Mouse (Mus musculus): ENCODE measurements around the gene Pdha1. TPM values are rescaled to one million over a fixed set of nuclear protein-coding genes. Genes with fewer than 3 reads are reported as not detected.

Gene Pdha1
- polyA plus RNA-seq (2014; fragmentation: Nextera tagmentation; extraction: Ambion mirVana): 120 and 126 TPM in 2 replicates

GRCm38 (mm10) chrX:160137861-160138717, at the start of gene Pdha1:
Gene Pdha1, minus strand, starts transcription at chrX:160138413.
- Histone ChIP-seq H3K4me1 (replicated peaks; ENCODE audit: control insufficient read depth, insufficient read depth, low read length) (no peaks in the 10 kb centered on the region), H3K9ac (ENCODE audit: low read length) (peak within 1 kb of the TSS; percentile 68), H3K4me3 (ENCODE audit: low read depth, low read length) (peak within 1 kb of the TSS; percentile 54), H3K27ac (ENCODE audit: low read depth) (peak within 1 kb of the TSS; percentile 93), H3K4me2 (ENCODE audit: low read length) (peak within 1 kb of the TSS; percentile 53), H3K27me3 (replicated peaks; ENCODE audit: control insufficient read depth, insufficient read depth, low read length) (no peaks in the 10 kb centered on the region), H3K36me3 (ENCODE audit: control insufficient read depth, insufficient read depth, low read length) (no peaks in the 10 kb centered on the region), H3K9me3 (ENCODE audit: control insufficient read depth, low read length) (no peaks in the 10 kb centered on the region)
- DNase-seq (ENCODE audit: low spot score) (peak; percentile 81), ATAC-seq (replicated peaks; ENCODE audit: low FRiP score, low TSS enrichment, low read depth) (peak; percentile 96)
- 13% methylated on average over 41 of the region's 67 CpGs for WGBS

GRCm38 (mm10) chrX:160179032-160179431, 40.8 kb upstream of the Pdha1 start:
- no peak overlapping the region for H3K27ac ChIP-seq (ENCODE audit: low read depth)
- no peak for ATAC-seq (replicated peaks; ENCODE audit: low FRiP score, low TSS enrichment, low read depth)
- H3K36me3 ChIP-seq (ENCODE audit: control insufficient read depth, insufficient read depth, low read length): no peaks in the 10 kb centered on the region
- 69% methylated on average over 3 of the region's 3 CpGs for WGBS
- no peak overlapping the region for H3K4me3 ChIP-seq (ENCODE audit: low read depth, low read length)
- no peaks in the 10 kb centered on the region for H3K9me3 ChIP-seq (ENCODE audit: control insufficient read depth, low read length)
- DNase-seq (ENCODE audit: low spot score): no peak
- H3K4me1 ChIP-seq (replicated peaks; ENCODE audit: control insufficient read depth, insufficient read depth, low read length): no peaks in the 10 kb centered on the region
- H3K4me2 ChIP-seq (ENCODE audit: low read length): no peak overlapping the region
- no peak overlapping the region for H3K9ac ChIP-seq (ENCODE audit: low read length)
- H3K27me3 ChIP-seq (replicated peaks; ENCODE audit: control insufficient read depth, insufficient read depth, low read length): 0 out of 2 replicates have a peak, but pooled peaks cover 2% of the 10 kb centered on the region

- Histone ChIP-seq H3K4me2 (ENCODE audit: low read length) (no peak overlapping the region), H3K27ac (ENCODE audit: low read depth) (no peak overlapping the region), H3K9me3 (ENCODE audit: control insufficient read depth, low read length) (no peaks in the 10 kb centered on the region), H3K4me1 (replicated peaks; ENCODE audit: control insufficient read depth, insufficient read depth, low read length) (no peaks in the 10 kb centered on the region), H3K9ac (ENCODE audit: low read length) (no peak overlapping the region), H3K27me3 (replicated peaks; ENCODE audit: control insufficient read depth, insufficient read depth, low read length) (no peaks in the 10 kb centered on the region), H3K4me3 (ENCODE audit: low read depth, low read length) (no peak overlapping the region), H3K36me3 (ENCODE audit: control insufficient read depth, insufficient read depth, low read length) (no peaks in the 10 kb centered on the region)
- DNase-seq (ENCODE audit: low spot score): peak; percentile 70
- 10% methylated on average over 2 of the region's 3 CpGs for WGBS
- ATAC-seq (replicated peaks; ENCODE audit: low FRiP score, low TSS enrichment, low read depth): no peak
These were observed 31.9 kb upstream of the Pdha1 start for GRCm38 (mm10) chrX:160170150-160170549.

- 34% methylated on average over 6 of the region's 6 CpGs for WGBS
- no peak for ATAC-seq (replicated peaks; ENCODE audit: low FRiP score, low TSS enrichment, low read depth)
- H3K4me1 ChIP-seq (replicated peaks; ENCODE audit: control insufficient read depth, insufficient read depth, low read length): no peaks in the 10 kb centered on the region
- no peaks in the 10 kb centered on the region for H3K36me3 ChIP-seq (ENCODE audit: control insufficient read depth, insufficient read depth, low read length)
- no peak for DNase-seq (ENCODE audit: low spot score)
- H3K4me2 ChIP-seq (ENCODE audit: low read length): no peak overlapping the region
- H3K9me3 ChIP-seq (ENCODE audit: control insufficient read depth, low read length): no peaks in the 10 kb centered on the region
- no peak overlapping the region for H3K9ac ChIP-seq (ENCODE audit: low read length)
- no peak overlapping the region for H3K27ac ChIP-seq (ENCODE audit: low read depth)
- H3K27me3 ChIP-seq (replicated peaks; ENCODE audit: control insufficient read depth, insufficient read depth, low read length): no peaks in the 10 kb centered on the region
- no peak overlapping the region for H3K4me3 ChIP-seq (ENCODE audit: low read depth, low read length)
These were observed 28.2 kb upstream of the Pdha1 start for GRCm38 (mm10) chrX:160166246-160166985.

- Histone ChIP-seq H3K4me2 (ENCODE audit: low read length) (no peak overlapping the region), H3K27me3 (replicated peaks; ENCODE audit: control insufficient read depth, insufficient read depth, low read length) (no peaks in the 10 kb centered on the region), H3K27ac (ENCODE audit: low read depth) (no peak overlapping the region), H3K4me3 (ENCODE audit: low read depth, low read length) (no peak overlapping the region), H3K36me3 (ENCODE audit: control insufficient read depth, insufficient read depth, low read length) (no peaks in the 10 kb centered on the region), H3K9ac (ENCODE audit: low read length) (no peak overlapping the region), H3K4me1 (replicated peaks; ENCODE audit: control insufficient read depth, insufficient read depth, low read length) (no peaks in the 10 kb centered on the region), H3K9me3 (ENCODE audit: control insufficient read depth, low read length) (no peaks in the 10 kb centered on the region)
- ATAC-seq (replicated peaks; ENCODE audit: low FRiP score, low TSS enrichment, low read depth) (no peak), DNase-seq (ENCODE audit: low spot score) (no peak)
- WGBS: 79% methylated on average over 3 of the region's 3 CpGs
These were observed 26.0 kb upstream of the Pdha1 start for GRCm38 (mm10) chrX:160164259-160164658.

- 0 out of 2 replicates have a peak, but pooled peaks cover 2% of the 10 kb centered on the region for H3K27me3 ChIP-seq (replicated peaks; ENCODE audit: control insufficient read depth, insufficient read depth, low read length)
- no peaks in the 10 kb centered on the region for H3K4me1 ChIP-seq (replicated peaks; ENCODE audit: control insufficient read depth, insufficient read depth, low read length)
- 55% methylated on average over 4 of the region's 4 CpGs for WGBS
- no peak overlapping the region for H3K9ac ChIP-seq (ENCODE audit: low read length)
- H3K9me3 ChIP-seq (ENCODE audit: control insufficient read depth, low read length): no peaks in the 10 kb centered on the region
- H3K36me3 ChIP-seq (ENCODE audit: control insufficient read depth, insufficient read depth, low read length): no peaks in the 10 kb centered on the region
- H3K4me2 ChIP-seq (ENCODE audit: low read length): no peak overlapping the region
- no peak for ATAC-seq (replicated peaks; ENCODE audit: low FRiP score, low TSS enrichment, low read depth)
- H3K4me3 ChIP-seq (ENCODE audit: low read depth, low read length): no peak overlapping the region
- H3K27ac ChIP-seq (ENCODE audit: low read depth): no peak overlapping the region
- no peak for DNase-seq (ENCODE audit: low spot score)
These were observed 15.1 kb upstream of the Pdha1 start for GRCm38 (mm10) chrX:160153147-160153815.

- 80% methylated on average over 3 of the region's 3 CpGs for WGBS
- H3K36me3 ChIP-seq (ENCODE audit: control insufficient read depth, insufficient read depth, low read length): no peaks in the 10 kb centered on the region
These were observed 10.6 kb upstream of the Pdha1 start for GRCm38 (mm10) chrX:160148859-160149258.

GRCm38 (mm10) chrX:160147406-160147805, 9.2 kb upstream of the Pdha1 start:
- WGBS: 91% methylated on average over 3 of the region's 3 CpGs
- H3K36me3 ChIP-seq (ENCODE audit: control insufficient read depth, insufficient read depth, low read length): no peaks in the 10 kb centered on the region
- DNase-seq (ENCODE audit: low spot score): no peak
- H3K9me3 ChIP-seq (ENCODE audit: control insufficient read depth, low read length): no peaks in the 10 kb centered on the region
- H3K9ac ChIP-seq (ENCODE audit: low read length): no peak overlapping the region
- 0 out of 2 replicates have a peak, but pooled peaks cover 2% of the 10 kb centered on the region for H3K27me3 ChIP-seq (replicated peaks; ENCODE audit: control insufficient read depth, insufficient read depth, low read length)
- no peaks in the 10 kb centered on the region for H3K4me1 ChIP-seq (replicated peaks; ENCODE audit: control insufficient read depth, insufficient read depth, low read length)
- H3K27ac ChIP-seq (ENCODE audit: low read depth): no peak overlapping the region
- H3K4me2 ChIP-seq (ENCODE audit: low read length): no peak overlapping the region
- H3K4me3 ChIP-seq (ENCODE audit: low read depth, low read length): no peak overlapping the region
- no peak for ATAC-seq (replicated peaks; ENCODE audit: low FRiP score, low TSS enrichment, low read depth)

More at GRCm38 (mm10) chrX:160148859-160149258, 10.6 kb upstream of the Pdha1 start:
- H3K4me3 ChIP-seq (ENCODE audit: low read depth, low read length): no peak overlapping the region
- ATAC-seq (replicated peaks; ENCODE audit: low FRiP score, low TSS enrichment, low read depth) (no peak), DNase-seq (ENCODE audit: low spot score) (no peak)
- H3K9me3 ChIP-seq (ENCODE audit: control insufficient read depth, low read length): no peaks in the 10 kb centered on the region
- H3K9ac ChIP-seq (ENCODE audit: low read length): no peak overlapping the region
- H3K27me3 ChIP-seq (replicated peaks; ENCODE audit: control insufficient read depth, insufficient read depth, low read length): 0 out of 2 replicates have a peak, but pooled peaks cover 2% of the 10 kb centered on the region
- H3K27ac ChIP-seq (ENCODE audit: low read depth): no peak overlapping the region
- H3K4me1 ChIP-seq (replicated peaks; ENCODE audit: control insufficient read depth, insufficient read depth, low read length): no peaks in the 10 kb centered on the region
- H3K4me2 ChIP-seq (ENCODE audit: low read length): no peak overlapping the region
